Comparison of ENCODE assay signal across 23 mouse cellular contexts in genomic region chr7:60125332-60125731, GRCm38 (mm10).
"Had no signal": no experiment of that assay in that cellular context is flagged by ENCODE, and none has a peak within 500 bp of the region (broad histone marks: within the 10 kb centered on the region; RNA-seq: fewer than 3 reads in every experiment).

No protein-coding gene starts in this region.

- H3K4me3 ChIP-seq: heart, embryonic 13.5 days; heart, embryonic 15.5 days; hindbrain, embryonic 13.5 days; hindbrain, embryonic 15.5 days; kidney, embryonic 15.5 days; limb, embryonic 13.5 days; limb, embryonic 15.5 days; liver, embryonic 12.5 days had no signal

- ATAC-seq: hindbrain, postnatal 0 days; liver, embryonic 12.5 days had no signal

- H3K4me2 ChIP-seq: heart, embryonic 11.5 days; heart, embryonic 13.5 days; heart, embryonic 15.5 days; hindbrain, embryonic 13.5 days; hindbrain, embryonic 15.5 days; kidney, embryonic 15.5 days; limb, embryonic 13.5 days; limb, embryonic 15.5 days; liver, embryonic 12.5 days had no signal

- H3K27me3 ChIP-seq: heart, embryonic 13.5 days; heart, embryonic 15.5 days; hindbrain, embryonic 13.5 days; hindbrain, embryonic 15.5 days; kidney, embryonic 15.5 days; limb, embryonic 13.5 days; limb, embryonic 15.5 days; liver, embryonic 12.5 days had no signal

- H3K9ac ChIP-seq: heart, embryonic 13.5 days; heart, embryonic 15.5 days; hindbrain, embryonic 13.5 days; hindbrain, embryonic 15.5 days; kidney, embryonic 15.5 days; limb, embryonic 13.5 days; limb, embryonic 15.5 days; liver, embryonic 12.5 days; liver, embryonic 14.5 days had no signal

- DNase-seq: gastrocnemius, postnatal 14 days; gastrocnemius, postnatal 36 days; heart, adult 18-20 months; heart, postnatal 14 days; heart, postnatal 36 days; kidney, adult 18-20 months; kidney, postnatal 14 days; kidney, postnatal 4 days; layer of hippocampus, adult 9-11 months; layer of hippocampus, postnatal 36 days; left cerebral cortex, postnatal 4 days had no signal

- H3K4me1 ChIP-seq: heart, embryonic 13.5 days; heart, embryonic 15.5 days; hindbrain, embryonic 15.5 days; kidney, embryonic 15.5 days; limb, embryonic 13.5 days; limb, embryonic 15.5 days; liver, embryonic 12.5 days had no signal

- H3K27ac ChIP-seq: heart, embryonic 13.5 days; heart, embryonic 15.5 days; hindbrain, embryonic 13.5 days; hindbrain, embryonic 15.5 days; hindbrain, postnatal 0 days; kidney, embryonic 15.5 days; kidney, postnatal 0 days; limb, embryonic 13.5 days; limb, embryonic 15.5 days; liver, embryonic 12.5 days; liver, embryonic 14.5 days had no signal

- H3K36me3 ChIP-seq: heart, embryonic 13.5 days; heart, embryonic 15.5 days; hindbrain, embryonic 13.5 days; hindbrain, embryonic 15.5 days; kidney, embryonic 15.5 days; limb, embryonic 13.5 days; limb, embryonic 15.5 days; liver, embryonic 12.5 days had no signal

- H3K9me3 ChIP-seq: heart, embryonic 13.5 days; heart, embryonic 15.5 days; hindbrain, embryonic 15.5 days; kidney, embryonic 15.5 days; limb, embryonic 13.5 days; limb, embryonic 15.5 days; liver, embryonic 12.5 days had no signal
